Mouse (Mus musculus): ENCODE measurements around the gene Fam19a1. TPM values are rescaled to one million over a fixed set of nuclear protein-coding genes. Genes with fewer than 3 reads are reported as not detected.

The Fam19a1 gene
- 0.02 TPM in 1 of 2 replicates, not detected in the other for polyA plus RNA-seq (2012; rRNA removed)

- no peak for TF ChIP-seq POLR2A (IDR thresholded peaks at IDR 0.05; ENCODE audit: control insufficient read depth, low read depth, low read length)
- TF ChIP-seq CTCF (IDR thresholded peaks at IDR 0.05; ENCODE audit: control insufficient read depth, insufficient read depth, insufficient replicate concordance, low read depth, low read length): no peak
- H3K27ac ChIP-seq (ENCODE audit: control insufficient read depth, insufficient read depth, low read depth, low read length): no peak within 1 kb of the TSS
- no peak within 1 kb of the TSS for H3K4me3 ChIP-seq (ENCODE audit: control insufficient read depth, low read depth, low read length)
- no peaks in the 10 kb centered on the region for H3K27me3 ChIP-seq (ENCODE audit: control insufficient read depth, insufficient read depth, low read length)
- peaks cover 4% of the 10 kb centered on the region; the same call in 1 of the 2 replicates for H3K4me1 ChIP-seq (ENCODE audit: control insufficient read depth, insufficient read depth, low read length)
- H3K36me3 ChIP-seq (ENCODE audit: control insufficient read depth, insufficient read depth, low read length): no peaks in the 10 kb centered on the region
Measured at GRCm38 (mm10) chr6:96112854-96113253, at the start of gene Fam19a1. TSS of gene Fam19a1 (plus strand) at chr6:96113154.

DNA sequence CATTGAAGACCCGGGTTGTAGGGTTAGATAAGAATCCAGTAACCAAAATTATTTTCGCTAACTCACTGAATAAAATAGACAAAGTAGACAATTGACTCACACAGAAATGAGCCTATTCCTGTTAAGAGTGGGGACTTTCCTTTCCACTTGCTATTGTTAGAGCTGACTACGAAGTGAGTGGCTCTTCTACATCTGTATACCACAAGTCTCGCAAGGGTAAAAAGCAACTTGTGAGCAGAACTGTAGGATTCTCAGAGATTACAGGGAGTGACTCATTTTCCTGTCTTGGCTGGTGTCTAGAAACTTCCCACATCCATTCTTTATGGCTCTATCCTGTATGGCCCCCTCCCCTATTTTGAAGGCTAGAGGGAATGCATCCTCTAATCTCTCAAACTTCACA is 41.9 kb upstream of the Fam19a1 start:
- Histone ChIP-seq H3K36me3 (ENCODE audit: control insufficient read depth, insufficient read depth, low read length) (no peaks in the 10 kb centered on the region), H3K27me3 (ENCODE audit: control insufficient read depth, insufficient read depth, low read length) (no peaks in the 10 kb centered on the region), H3K27ac (ENCODE audit: control insufficient read depth, insufficient read depth, low read depth, low read length) (no peak overlapping the region), H3K4me1 (ENCODE audit: control insufficient read depth, insufficient read depth, low read length) (no peaks in the 10 kb centered on the region), H3K4me3 (ENCODE audit: control insufficient read depth, low read depth, low read length) (no peak overlapping the region)
- TF ChIP-seq CTCF (IDR thresholded peaks at IDR 0.05; ENCODE audit: control insufficient read depth, insufficient read depth, insufficient replicate concordance, low read depth, low read length) (no peak), POLR2A (IDR thresholded peaks at IDR 0.05; ENCODE audit: control insufficient read depth, low read depth, low read length) (no peak)

- H3K4me1 ChIP-seq (ENCODE audit: control insufficient read depth, insufficient read depth, low read length): no peaks in the 10 kb centered on the region
- no peaks in the 10 kb centered on the region for H3K27me3 ChIP-seq (ENCODE audit: control insufficient read depth, insufficient read depth, low read length)
- H3K4me3 ChIP-seq (ENCODE audit: control insufficient read depth, low read depth, low read length): no peak overlapping the region
- no peak for TF ChIP-seq POLR2A (IDR thresholded peaks at IDR 0.05; ENCODE audit: control insufficient read depth, low read depth, low read length)
- no peak for TF ChIP-seq CTCF (IDR thresholded peaks at IDR 0.05; ENCODE audit: control insufficient read depth, insufficient read depth, insufficient replicate concordance, low read depth, low read length)
- H3K27ac ChIP-seq (ENCODE audit: control insufficient read depth, insufficient read depth, low read depth, low read length): no peak overlapping the region
- H3K36me3 ChIP-seq (ENCODE audit: control insufficient read depth, insufficient read depth, low read length): no peaks in the 10 kb centered on the region
Measured at GRCm38 (mm10) chr6:96071567-96071966, 41.4 kb upstream of the Fam19a1 start.

DNA sequence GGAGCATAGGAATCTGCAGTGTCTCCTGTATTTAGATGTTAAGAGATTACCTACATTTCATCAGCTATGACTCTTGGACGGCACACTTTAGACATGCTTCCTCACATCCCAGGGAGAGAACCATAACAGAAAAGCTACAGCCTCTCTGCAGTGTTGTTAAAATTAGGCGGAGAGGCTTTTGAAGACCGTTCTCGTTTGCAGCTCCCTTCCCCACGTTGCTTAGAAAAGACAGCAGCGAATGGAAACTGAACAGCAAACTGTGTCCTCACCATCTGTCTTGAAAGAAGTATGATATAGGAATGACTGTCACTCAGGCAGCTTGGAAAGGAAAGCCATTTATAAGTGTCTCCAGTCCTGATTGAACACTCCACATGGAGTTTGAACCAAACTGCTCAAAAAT is 23.0 kb upstream of the Fam19a1 start:
- Histone ChIP-seq H3K36me3 (ENCODE audit: control insufficient read depth, insufficient read depth, low read length) (no peaks in the 10 kb centered on the region), H3K4me1 (ENCODE audit: control insufficient read depth, insufficient read depth, low read length) (no peaks in the 10 kb centered on the region), H3K27ac (ENCODE audit: control insufficient read depth, insufficient read depth, low read depth, low read length) (no peak overlapping the region), H3K4me3 (ENCODE audit: control insufficient read depth, low read depth, low read length) (no peak overlapping the region), H3K27me3 (ENCODE audit: control insufficient read depth, insufficient read depth, low read length) (no peaks in the 10 kb centered on the region)
- TF ChIP-seq POLR2A (IDR thresholded peaks at IDR 0.05; ENCODE audit: control insufficient read depth, low read depth, low read length) (no peak), CTCF (IDR thresholded peaks at IDR 0.05; ENCODE audit: control insufficient read depth, insufficient read depth, insufficient replicate concordance, low read depth, low read length) (no peak)

DNA sequence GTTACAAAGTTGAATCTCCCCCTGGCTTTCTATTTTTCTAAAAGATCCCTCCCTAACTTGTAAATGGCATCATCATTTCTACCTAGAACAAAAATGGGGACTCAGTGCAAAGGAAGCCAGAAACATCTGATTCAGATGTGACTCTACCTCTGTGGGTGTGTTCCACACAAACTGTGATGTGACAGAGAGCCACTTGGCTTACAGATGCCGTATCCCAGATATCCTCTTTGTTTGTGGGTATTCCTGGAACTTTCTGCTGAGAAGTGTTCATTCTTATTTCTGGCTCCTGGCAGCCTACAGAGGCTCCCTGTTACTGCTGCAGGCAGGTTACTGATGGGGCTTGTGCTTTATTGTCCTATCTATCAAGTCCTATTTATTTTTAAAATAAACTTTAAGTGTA is 19.2 kb upstream of the Fam19a1 start:
- no peaks in the 10 kb centered on the region for H3K4me1 ChIP-seq (ENCODE audit: control insufficient read depth, insufficient read depth, low read length)
- no peak for TF ChIP-seq CTCF (IDR thresholded peaks at IDR 0.05; ENCODE audit: control insufficient read depth, insufficient read depth, insufficient replicate concordance, low read depth, low read length)
- no peaks in the 10 kb centered on the region for H3K36me3 ChIP-seq (ENCODE audit: control insufficient read depth, insufficient read depth, low read length)
- no peak overlapping the region for H3K27ac ChIP-seq (ENCODE audit: control insufficient read depth, insufficient read depth, low read depth, low read length)
- H3K4me3 ChIP-seq (ENCODE audit: control insufficient read depth, low read depth, low read length): no peak overlapping the region
- no peaks in the 10 kb centered on the region for H3K27me3 ChIP-seq (ENCODE audit: control insufficient read depth, insufficient read depth, low read length)

GRCm38 (mm10) chr6:96098225-96098624 is 14.7 kb upstream of the Fam19a1 start:
- TF ChIP-seq CTCF (IDR thresholded peaks at IDR 0.05; ENCODE audit: control insufficient read depth, insufficient read depth, insufficient replicate concordance, low read depth, low read length) (no peak), POLR2A (IDR thresholded peaks at IDR 0.05; ENCODE audit: control insufficient read depth, low read depth, low read length) (no peak)
- no peak overlapping the region for H3K4me3 ChIP-seq (ENCODE audit: control insufficient read depth, low read depth, low read length)
- H3K36me3 ChIP-seq (ENCODE audit: control insufficient read depth, insufficient read depth, low read length): no peaks in the 10 kb centered on the region
- no peaks in the 10 kb centered on the region for H3K27me3 ChIP-seq (ENCODE audit: control insufficient read depth, insufficient read depth, low read length)
- no peak overlapping the region for H3K27ac ChIP-seq (ENCODE audit: control insufficient read depth, insufficient read depth, low read depth, low read length)
- no peaks in the 10 kb centered on the region for H3K4me1 ChIP-seq (ENCODE audit: control insufficient read depth, insufficient read depth, low read length)

GRCm38 (mm10) chr6:96111656-96112055 is 1.3 kb upstream of the Fam19a1 start:
- TF ChIP-seq CTCF (IDR thresholded peaks at IDR 0.05; ENCODE audit: control insufficient read depth, insufficient read depth, insufficient replicate concordance, low read depth, low read length): no peak
- no peak for TF ChIP-seq POLR2A (IDR thresholded peaks at IDR 0.05; ENCODE audit: control insufficient read depth, low read depth, low read length)
- no peak overlapping the region for H3K27ac ChIP-seq (ENCODE audit: control insufficient read depth, insufficient read depth, low read depth, low read length)
- no peaks in the 10 kb centered on the region for H3K36me3 ChIP-seq (ENCODE audit: control insufficient read depth, insufficient read depth, low read length)
- H3K4me3 ChIP-seq (ENCODE audit: control insufficient read depth, low read depth, low read length): no peak overlapping the region
- H3K4me1 ChIP-seq (ENCODE audit: control insufficient read depth, insufficient read depth, low read length): no peaks in the 10 kb centered on the region; the same call in 1 of the 2 replicates
- H3K27me3 ChIP-seq (ENCODE audit: control insufficient read depth, insufficient read depth, low read length): no peaks in the 10 kb centered on the region

- Histone ChIP-seq H3K27me3 (ENCODE audit: control insufficient read depth, insufficient read depth, low read length) (no peaks in the 10 kb centered on the region), H3K36me3 (ENCODE audit: control insufficient read depth, insufficient read depth, low read length) (no peaks in the 10 kb centered on the region), H3K4me3 (ENCODE audit: control insufficient read depth, low read depth, low read length) (no peak overlapping the region), H3K4me1 (ENCODE audit: control insufficient read depth, insufficient read depth, low read length) (peaks cover 4% of the 10 kb centered on the region; the same call in 1 of the 2 replicates), H3K27ac (ENCODE audit: control insufficient read depth, insufficient read depth, low read depth, low read length) (no peak overlapping the region)
- no peak for TF ChIP-seq POLR2A (IDR thresholded peaks at IDR 0.05; ENCODE audit: control insufficient read depth, low read depth, low read length)
- no peak for TF ChIP-seq CTCF (IDR thresholded peaks at IDR 0.05; ENCODE audit: control insufficient read depth, insufficient read depth, insufficient replicate concordance, low read depth, low read length)
Measured at GRCm38 (mm10) chr6:96114151-96114550, 1.2 kb downstream of the Fam19a1 start.

All from testis, adult 2 months (tissue).